In genomic region chr3:64568793-64569192, GRCm38 (mm10) we compare ENCODE assay signal across 24 mouse cellular contexts. TPM values are rescaled to one million over a fixed set of nuclear protein-coding genes. Genes with fewer than 3 reads are reported as not detected.
A peak's percentile ranks its signal among the peaks of the same experiment; 100 is the strongest.
DNase-seq lines count a peak whose midpoint lies in the region; ATAC-seq and TF ChIP-seq lines count a peak whose summit lies in the region.
"Not testable (repeated sequence)": the region's sequence is repeated elsewhere in the genome, so short reads cannot be mapped to it uniquely, and the experiment has no call there.
"Had no signal": no experiment of that assay in that cellular context is flagged by ENCODE, and none has a peak within 500 bp of the region (broad histone marks: within the 10 kb centered on the region; RNA-seq: fewer than 3 reads in every experiment).

No protein-coding gene starts in this region.

- H3K9me3 ChIP-seq in heart, embryonic 12.5 days (replicated peaks); heart, embryonic 16.5 days (replicated peaks; ENCODE audit: control insufficient read depth, low read length); lung, embryonic 15.5 days: not testable (repeated sequence)

- DNase-seq in 3T3-L1 (ENCODE audit: low read depth, low spot score): peak; percentile 16
- DNase-seq in adrenal gland, postnatal 10 days: peak; percentile 2
- DNase-seq in liver, adult 2 months (ENCODE audit: extremely low read depth, low read depth, low spot score): peak; percentile 1
- DNase-seq in testis, postnatal 14 days (ENCODE audit: low spot score): peak; percentile 12

- 7% methylated on average over 2 of the region's 2 CpGs for WGBS in heart, embryonic 12.5 days
- 7% methylated on average over 2 of the region's 2 CpGs for WGBS in heart, embryonic 16.5 days
- WGBS in liver, adult 2 months: 1% methylated on average over 2 of the region's 2 CpGs
- WGBS in lung, embryonic 15.5 days: 9% methylated on average over 2 of the region's 2 CpGs

- H3K79me2 ChIP-seq in liver, adult 2 months (ENCODE audit: control insufficient read depth, insufficient read depth, low read length): not testable (repeated sequence)

- not testable (repeated sequence) for H3K4me3 ChIP-seq in heart, embryonic 12.5 days; heart, embryonic 16.5 days (ENCODE audit: low read length); liver, adult 2 months (ENCODE audit: insufficient read depth, low read depth, low read length); lung, embryonic 15.5 days

- not testable (repeated sequence) for H3K27me3 ChIP-seq in heart, embryonic 12.5 days (replicated peaks); heart, embryonic 16.5 days (ENCODE audit: control insufficient read depth, insufficient read depth, low read length); liver, adult 2 months (ENCODE audit: control insufficient read depth, insufficient read depth, low read length); lung, embryonic 15.5 days

- not testable (repeated sequence) for H3K27ac ChIP-seq in heart, embryonic 12.5 days (ENCODE audit: poor library complexity, severe bottlenecking); heart, embryonic 16.5 days (ENCODE audit: low read length); liver, adult 2 months (replicated peaks; ENCODE audit: insufficient read depth, low read depth, low read length); lung, embryonic 15.5 days

- not testable (repeated sequence) for TF ChIP-seq CTCF in liver, adult 2 months (IDR thresholded peaks at IDR 0.05; ENCODE audit: low read depth, low read length)

- H3K4me1 ChIP-seq in heart, embryonic 12.5 days (replicated peaks); heart, embryonic 16.5 days (ENCODE audit: control insufficient read depth, insufficient read depth, low read length); liver, adult 2 months (ENCODE audit: control insufficient read depth, insufficient read depth, low read length); lung, embryonic 15.5 days: not testable (repeated sequence)

- H3K36me3 ChIP-seq in heart, embryonic 12.5 days; heart, embryonic 16.5 days (ENCODE audit: control insufficient read depth, insufficient read depth); liver, adult 2 months (ENCODE audit: control insufficient read depth, insufficient read depth, low read length); lung, embryonic 15.5 days: not testable (repeated sequence)

- not testable (repeated sequence) for H3K4me2 ChIP-seq in heart, embryonic 12.5 days; heart, embryonic 16.5 days (ENCODE audit: low read depth, low read length); lung, embryonic 15.5 days

- TF ChIP-seq POLR2A in liver, adult 2 months (IDR thresholded peaks at IDR 0.05; ENCODE audit: extremely low read depth, insufficient read depth, low read length): not testable (repeated sequence)

- ATAC-seq in heart, embryonic 12.5 days (ENCODE audit: insufficient number of reproducible peaks, low FRiP score): peak; percentile 84
- ATAC-seq in heart, embryonic 16.5 days (replicated peaks; ENCODE audit: extremely low read depth, insufficient read depth, low FRiP score): peak; percentile 69
- ATAC-seq in lung, embryonic 15.5 days (ENCODE audit: borderline replicate concordance, extremely low read depth, low FRiP score, low TSS enrichment): peak; percentile 55; the same call in 1 of the 2 replicates

- not testable (repeated sequence) for H3K9ac ChIP-seq in heart, embryonic 12.5 days; heart, embryonic 16.5 days (ENCODE audit: low read length); liver, adult 2 months (ENCODE audit: low read depth, low read length); lung, embryonic 15.5 days

RNA-seq across cellular contexts. Expression of gene Vmn2r6, which starts 3.2 kb away (rescaled TPM):
- total RNA-seq in adrenal gland, postnatal 10 days (2021): not detected
- not detected in 2 replicates for polyA plus RNA-seq in heart, embryonic 12.5 days (2016; fragmentation: Nextera tagmentation; extraction: Ambion mirVana)
- not detected in 2 replicates for polyA plus RNA-seq in heart, embryonic 16.5 days (2015; fragmentation: Nextera tagmentation; extraction: Ambion mirVana)
- total RNA-seq in liver, adult 2 months (2014; rRNA removed): not detected in 2 replicates
- not detected in 2 replicates for polyA plus RNA-seq in liver, adult 2 months (2012; rRNA removed)
- polyA plus RNA-seq in lung, embryonic 15.5 days (2015; fragmentation: Nextera tagmentation; extraction: Ambion mirVana): not detected in 2 replicates
- total RNA-seq: adrenal gland, adult 8-10 months; CH12.LX; gastrocnemius, postnatal 10 days; gastrocnemius, postnatal 4 days; heart, adult 18-20 months; heart, postnatal 36 days had no signal
- polyA plus RNA-seq: activated CD4-positive, CD25-positive, alpha-beta regulatory T cell, adult 4 months; cortical plate, adult 2 months; embryonic facial prominence, embryonic 13.5 days; forebrain, embryonic 12.5 days; forebrain, embryonic 16.5 days; frontal cortex, adult 2 months; heart, embryonic 10.5 days; hindbrain, embryonic 11.5 days; hindbrain, embryonic 15.5 days; intestine, postnatal 0 days; Patski had no signal

RNA-seq across cellular contexts. Expression of gene Vmn2r5, which starts 59.2 kb away (rescaled TPM):
- not detected for total RNA-seq in adrenal gland, postnatal 10 days (2021)
- not detected in 2 replicates for polyA plus RNA-seq in heart, embryonic 12.5 days (2016; fragmentation: Nextera tagmentation; extraction: Ambion mirVana)
- polyA plus RNA-seq in heart, embryonic 16.5 days (2015; fragmentation: Nextera tagmentation; extraction: Ambion mirVana): not detected in 2 replicates
- total RNA-seq in liver, adult 2 months (2014; rRNA removed): not detected in 2 replicates
- not detected in 2 replicates for polyA plus RNA-seq in liver, adult 2 months (2012; rRNA removed)
- polyA plus RNA-seq in lung, embryonic 15.5 days (2015; fragmentation: Nextera tagmentation; extraction: Ambion mirVana): not detected in 2 replicates
- total RNA-seq: adrenal gland, adult 8-10 months; CH12.LX; gastrocnemius, postnatal 10 days; gastrocnemius, postnatal 4 days; heart, adult 18-20 months; heart, postnatal 36 days had no signal
- polyA plus RNA-seq: activated CD4-positive, CD25-positive, alpha-beta regulatory T cell, adult 4 months; cortical plate, adult 2 months; embryonic facial prominence, embryonic 13.5 days; forebrain, embryonic 12.5 days; forebrain, embryonic 16.5 days; frontal cortex, adult 2 months; heart, embryonic 10.5 days; hindbrain, embryonic 11.5 days; hindbrain, embryonic 15.5 days; intestine, postnatal 0 days; Patski had no signal
